Mouse (Mus musculus) myocyte (in vitro differentiated cells): ENCODE measurements around the gene Slc7a5.

Source experiments
- CEBPB ChIP-seq: IDR thresholded peaks from 2 replicates; pipeline ENCODE4 v1.6.1; 2011; ENCODE audit warnings: mild to moderate bottlenecking, moderate library complexity; ENCODE audit not compliant: poor library complexity, insufficient read depth, severe bottlenecking
- E2F4 ChIP-seq: IDR thresholded peaks from one replicate; pipeline ENCODE4 v1.6.1; 2011; ENCODE audit warnings: mild to moderate bottlenecking, control low read depth, moderate library complexity; ENCODE audit not compliant: insufficient read depth
- MAX ChIP-seq: IDR thresholded peaks from one replicate; pipeline ENCODE4 v1.6.1; 2011; ENCODE audit warnings: low read depth, mild to moderate bottlenecking, control low read depth
- MYOG ChIP-seq, 3 experiments: IDR thresholded peaks; one replicate each; pipeline ENCODE4 v1.6.1; 2011; ENCODE audit warnings: control low read depth in 2 of 3, low read depth in 2 of 3, mild to moderate bottlenecking in 2 of 3; ENCODE audit not compliant: insufficient read length in 2 of 3, control insufficient read depth in 1 of 3, insufficient read depth in 1 of 3
- POLR2A ChIP-seq: IDR thresholded peaks from one replicate; pipeline ENCODE4 v1.6.1; 2011; ENCODE audit warnings: low read depth, mild to moderate bottlenecking, control low read depth, moderate library complexity; ENCODE audit not compliant: insufficient read length
- POLR2AphosphoS2 ChIP-seq: IDR thresholded peaks from one replicate; pipeline ENCODE4 v1.6.1; 2011; ENCODE audit warnings: low read depth, control low read depth; ENCODE audit not compliant: insufficient read length
- TCF12 ChIP-seq: IDR thresholded peaks from one replicate; pipeline ENCODE4 v1.6.1; 2011; ENCODE audit warnings: mild to moderate bottlenecking, control low read depth; ENCODE audit not compliant: poor library complexity, insufficient read depth, severe bottlenecking
- USF1 ChIP-seq: IDR thresholded peaks from one replicate; pipeline ENCODE4 v1.6.1; 2011; ENCODE audit warnings: low read depth, mild to moderate bottlenecking, control low read depth, moderate library complexity

DNA sequence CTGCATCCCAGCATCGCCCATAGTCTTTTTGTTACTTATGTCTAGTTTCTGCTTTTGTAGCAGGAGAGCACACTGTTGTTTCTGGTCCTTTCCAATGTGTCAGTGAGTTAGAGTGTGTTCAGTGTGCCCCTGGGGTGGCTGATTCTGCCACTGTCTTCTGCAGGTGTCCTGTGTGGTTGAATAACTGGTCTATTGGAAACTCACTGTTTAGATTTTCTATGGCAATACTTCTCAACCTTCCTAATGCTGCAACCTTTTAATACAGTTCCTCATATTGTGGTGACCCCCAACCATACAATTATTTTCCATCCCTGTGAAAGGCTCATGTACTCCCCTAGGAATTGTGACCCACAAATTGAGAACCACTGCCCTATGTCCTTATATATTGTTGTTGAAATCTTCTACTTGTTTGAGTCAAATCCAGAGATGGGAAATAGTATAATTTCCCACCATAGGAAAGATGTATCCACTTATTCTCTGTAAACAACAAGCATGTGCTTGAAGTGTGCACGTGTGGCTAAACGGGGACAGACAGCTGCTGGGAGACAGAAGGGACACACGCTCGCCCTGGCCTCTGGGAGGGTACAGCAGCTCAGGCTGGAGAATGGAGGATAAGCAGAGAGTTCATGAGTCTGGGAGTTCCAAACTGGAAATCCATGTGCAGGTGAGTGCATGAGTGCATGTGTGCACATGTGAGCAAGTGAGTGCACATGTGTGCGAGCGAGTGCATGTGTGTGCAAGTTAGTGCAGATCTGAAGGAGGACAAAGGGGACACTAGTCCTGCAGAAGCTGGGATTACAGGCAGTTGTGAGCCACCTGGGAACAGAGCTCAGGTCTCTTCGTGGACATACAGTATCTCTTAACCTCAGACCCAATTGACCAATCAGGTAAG lies 65.2 kb downstream of the Slc7a5 start:
- TF ChIP-seq POLR2A (no peak), MAX (no peak), CEBPB (no peak), POLR2AphosphoS2 (no peak), E2F4 (no peak), USF1 (no peak), MYOG (IDR thresholded peaks at IDR 0.05; ENCODE audit: control insufficient read depth in 1 of 3, insufficient read depth in 1 of 3, insufficient read length in 2 of 3, low read depth in 2 of 3) (no peak), TCF12 (no peak)
